Mouse (Mus musculus) 416B (cell line): ENCODE measurements around the gene Tspan9.

Source experiments
- DNase-seq: peaks from one replicate; pipeline ENCODE4 v3.0.0; 2011; ENCODE audit warnings: low read depth

Gene Tspan9

DNA sequence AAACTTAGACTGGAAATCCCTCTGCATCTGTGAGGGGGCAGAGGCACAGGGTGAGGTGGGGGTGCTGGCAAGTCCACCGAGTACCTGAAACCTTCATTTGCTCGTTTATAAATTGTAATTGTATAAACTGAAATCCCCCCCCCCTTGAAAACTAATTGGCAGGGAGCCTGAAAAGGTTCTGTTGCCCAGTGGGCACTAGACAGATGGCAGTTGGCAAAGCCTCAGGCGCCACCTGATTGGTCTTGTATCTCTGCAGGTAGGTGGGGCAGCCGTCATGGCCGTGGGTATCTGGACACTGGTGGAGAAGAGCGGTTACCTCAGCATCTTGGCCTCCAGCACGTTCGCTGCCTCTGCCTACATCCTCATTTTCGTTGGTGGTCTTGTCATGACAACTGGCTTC lies 220.1 kb downstream of the Tspan9 start:
- no peak for DNase-seq

DNA sequence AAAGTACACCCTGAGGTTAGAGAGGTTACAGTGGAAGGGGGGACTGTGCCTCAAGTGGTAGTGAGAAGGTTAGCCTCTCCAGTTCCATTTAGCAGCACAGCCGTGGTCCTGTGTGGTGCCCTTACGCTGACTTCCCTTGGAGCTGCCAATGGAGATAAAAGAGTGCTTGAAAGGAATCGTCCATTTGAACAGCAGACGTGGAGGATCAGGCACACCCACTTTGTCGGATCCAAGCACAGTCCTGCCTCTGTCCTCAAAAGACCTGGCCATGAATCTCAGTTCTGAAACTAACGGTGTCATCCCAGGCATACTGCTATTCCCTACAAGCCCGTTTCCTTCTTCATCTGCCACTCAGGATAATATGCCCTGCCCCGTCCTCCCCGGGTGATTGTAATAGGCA lies 221.4 kb downstream of the Tspan9 start:
- DNase-seq, result no peak

DNA sequence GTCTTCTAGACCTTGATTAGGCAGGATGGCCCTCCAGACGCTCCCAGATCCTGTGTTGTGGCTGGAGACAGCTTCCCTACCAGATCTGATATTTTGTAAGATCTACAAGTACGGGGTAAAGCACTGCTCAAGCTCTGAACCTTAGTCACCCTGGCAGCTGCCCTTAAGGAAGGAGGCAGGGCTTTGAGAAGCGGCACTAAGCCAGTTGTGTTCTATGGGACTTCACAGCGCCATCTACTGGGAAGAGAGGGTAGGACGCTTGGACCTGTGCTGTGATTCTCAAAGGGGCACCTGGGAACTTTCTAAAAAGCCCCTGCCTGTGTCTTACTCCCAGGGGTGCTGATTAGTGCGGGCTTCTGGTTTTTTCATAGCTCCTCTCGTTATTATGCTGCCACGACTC lies 222.7 kb downstream of the Tspan9 start:
- DNase-seq, result peak; percentile 83

DNA sequence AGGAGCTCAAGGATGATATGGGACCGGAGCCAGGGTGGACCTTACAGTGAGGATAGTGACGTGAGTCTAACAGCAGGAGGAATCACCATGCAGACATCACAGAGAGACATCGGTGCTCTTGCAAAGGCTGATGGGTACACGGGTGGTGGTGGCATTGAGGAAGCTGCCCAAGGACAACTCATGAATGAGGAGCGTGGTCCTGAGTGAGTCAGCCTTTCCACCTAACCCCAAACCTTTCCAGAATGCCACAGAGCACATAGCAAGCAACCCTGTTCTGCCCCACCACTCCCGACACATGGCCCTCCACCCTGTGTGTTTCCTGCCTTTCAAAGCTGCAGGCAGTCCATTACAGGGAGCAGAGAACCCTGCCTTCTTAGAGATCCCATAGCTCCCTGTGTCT lies 223.9 kb downstream of the Tspan9 start:
- peak; percentile 85 for DNase-seq

DNA sequence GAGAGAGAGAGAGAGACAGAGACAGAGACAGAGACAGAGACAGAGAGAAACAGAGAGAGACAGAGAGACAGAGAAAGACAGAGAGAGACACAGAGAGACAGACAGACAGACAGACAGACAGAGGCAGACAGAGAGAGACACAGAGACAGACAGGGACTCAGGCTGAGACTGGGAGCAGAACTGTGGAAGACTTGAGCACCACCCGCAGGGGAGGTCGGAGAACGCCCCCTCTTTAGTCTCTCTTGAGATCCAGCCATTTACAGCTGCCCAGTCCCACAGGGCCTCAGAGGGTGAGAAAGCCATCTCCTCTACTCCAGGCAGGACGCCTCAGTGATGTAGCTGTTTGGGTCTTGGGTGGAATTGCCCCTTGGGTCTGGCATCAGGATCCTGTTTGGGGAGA lies 225.7 kb downstream of the Tspan9 start:
- DNase-seq, result peak; percentile 17

DNA sequence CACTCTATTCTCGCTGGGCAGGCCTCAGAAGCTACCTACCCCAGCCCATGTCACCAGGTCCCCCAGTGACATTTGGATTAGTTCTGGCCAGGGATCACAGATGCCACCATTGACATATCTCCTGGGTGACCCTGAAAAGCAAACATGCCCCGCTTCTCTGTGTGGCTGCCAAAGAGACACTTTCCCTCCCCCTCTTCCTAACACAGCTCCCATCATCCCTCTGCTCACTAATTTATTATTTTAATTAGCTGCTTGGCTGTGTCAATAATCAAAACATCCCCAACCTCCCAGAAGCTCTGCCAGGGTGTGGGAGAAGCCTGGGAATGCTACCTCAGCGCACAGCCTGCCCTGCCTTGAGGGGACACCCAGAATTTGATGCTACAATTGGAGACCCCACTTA lies 226.4 kb downstream of the Tspan9 start:
- no peak for DNase-seq

DNA sequence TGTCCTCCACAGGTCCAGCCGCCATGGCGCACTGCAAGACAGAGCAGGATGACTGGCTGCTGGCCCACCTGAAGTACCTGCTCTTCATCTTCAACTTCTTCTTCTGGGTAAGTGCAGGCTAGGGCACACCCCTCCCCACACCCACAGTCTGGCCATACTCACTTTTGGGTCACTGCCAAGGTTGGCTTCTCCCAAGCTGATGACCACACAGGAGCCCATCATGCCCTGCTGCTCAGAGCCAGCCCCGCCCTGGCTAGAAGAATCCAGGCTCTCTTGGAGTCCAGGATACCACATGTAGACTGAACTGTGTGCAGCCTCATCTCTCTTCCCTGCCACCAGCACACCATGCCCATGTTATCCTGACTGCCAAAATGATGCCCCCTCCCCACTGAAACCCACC lies 230.5 kb downstream of the Tspan9 start:
- peak; percentile 10 for DNase-seq

DNA sequence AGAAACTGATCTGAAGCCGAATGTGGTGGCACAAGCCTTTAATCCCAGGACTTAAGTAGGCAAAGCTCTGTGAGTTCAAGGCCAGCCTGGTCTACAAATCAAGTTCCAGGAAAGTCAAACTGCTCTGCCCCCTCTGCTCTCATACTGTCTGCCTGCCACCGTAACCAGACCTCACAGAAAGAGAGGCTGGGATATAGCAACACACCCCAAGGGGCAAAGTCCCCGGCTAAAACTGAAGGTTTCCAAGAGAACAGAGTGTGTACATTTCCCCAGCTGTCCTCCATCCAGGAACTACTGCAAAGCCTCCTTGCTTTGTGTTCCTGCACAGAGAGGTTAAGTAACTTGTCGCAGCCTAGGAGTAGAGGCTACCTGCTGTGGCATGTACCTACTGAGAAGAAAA lies 231.7 kb downstream of the Tspan9 start:
- DNase-seq, result no peak
